Mouse (Mus musculus) mouse trophoblast stem cell (cell line): ENCODE results near the gene Pex16.

Experiments
- in situ Hi-C, 2 experiments: fragments of 300-500 bp; cut with MseI, MboI; formaldehyde crosslinking; loops; 2 replicates in 1 of 2; 3 replicates in 1 of 2; pipeline ENCODE4 v1.15.1; 2025

The Pex16 gene

DNA sequence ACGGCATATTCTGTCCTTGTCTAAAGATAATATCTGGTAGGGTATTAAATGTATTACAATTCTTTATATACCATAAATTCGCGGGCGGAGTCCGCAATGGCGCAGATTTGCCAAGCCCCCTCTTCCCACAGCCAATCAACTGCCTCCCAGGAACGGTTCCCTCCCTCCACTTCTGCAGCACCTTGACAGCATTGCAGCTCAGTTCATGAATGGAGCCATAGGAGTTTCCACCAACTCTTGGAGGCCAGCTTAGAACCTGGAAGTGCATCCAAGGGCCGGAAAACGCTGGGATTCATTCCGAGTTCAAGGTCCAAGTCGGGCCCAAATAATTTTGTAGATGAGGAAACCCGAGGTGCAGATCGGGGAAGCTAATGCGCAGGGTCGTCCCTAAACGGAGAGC is at the start of gene Pex16, which contains the start of gene Large2:
Gene Pex16, plus strand, starts transcription at position 163 of the 400 bp plus-strand sequence.
Gene Large2, minus strand, starts transcription at position 356 of the 400 bp plus-strand sequence.
- in situ Hi-C loops: no loop called here

DNA sequence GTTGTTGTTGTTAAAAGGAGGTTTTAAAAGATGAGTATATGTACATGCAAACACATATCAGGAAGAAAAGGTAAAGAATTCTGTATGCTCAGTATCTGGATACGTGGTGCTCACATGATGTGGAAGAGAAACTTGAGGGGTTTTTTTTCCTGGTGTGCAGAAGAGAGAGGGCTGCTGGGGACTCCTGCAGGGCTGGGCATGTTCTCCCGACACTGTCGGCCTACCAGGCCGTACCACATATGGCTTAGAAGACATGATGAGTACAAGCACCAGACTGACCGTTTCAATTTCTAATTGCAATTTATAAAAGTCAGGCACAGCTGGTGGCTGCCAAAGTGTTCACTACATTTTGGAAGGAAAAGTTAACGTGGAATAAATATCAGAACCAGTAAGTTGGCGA is 48.8 kb upstream of the Pex16 start:
- in situ Hi-C loops: no loop called here

DNA sequence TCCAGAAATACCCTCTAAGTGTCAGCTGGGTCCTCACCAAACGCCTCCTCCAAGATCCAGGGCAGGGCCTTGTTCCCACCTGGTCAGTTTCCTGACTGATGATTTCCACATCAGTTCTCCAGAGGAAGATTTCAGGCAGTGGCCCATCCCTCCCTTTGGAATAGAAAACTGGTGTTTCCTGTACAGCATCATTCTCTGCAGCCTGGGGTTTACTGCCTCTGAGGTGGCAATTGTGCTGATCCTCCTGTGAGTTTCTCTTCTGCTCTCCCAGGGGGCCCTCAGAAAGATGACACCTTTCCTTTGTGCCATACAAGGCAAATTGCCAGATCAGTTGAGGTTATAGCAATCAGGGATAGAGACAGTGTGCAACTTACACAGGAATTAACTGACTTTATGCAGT is 48.3 kb upstream of the Pex16 start:
- in situ Hi-C loops: no loop called here

DNA sequence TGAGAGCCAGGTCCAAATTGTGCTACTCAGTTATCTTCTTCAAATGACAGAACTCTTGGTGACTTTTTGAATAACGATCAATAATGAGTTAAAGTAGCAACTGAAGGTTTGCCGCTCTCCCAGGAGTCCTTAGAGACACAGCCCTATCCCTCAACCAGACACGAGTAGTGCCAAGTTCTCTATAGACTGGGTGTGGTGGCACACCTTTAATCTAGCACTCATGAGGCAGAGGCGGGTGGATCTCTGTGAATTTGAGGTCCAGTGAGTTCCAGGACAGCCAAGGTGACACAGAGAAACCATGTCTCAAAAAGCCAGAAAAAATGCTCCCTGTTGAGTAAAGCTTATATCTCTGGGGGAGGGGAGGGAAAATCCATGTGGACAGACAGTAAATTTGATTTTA is 46.9 kb upstream of the Pex16 start:
- in situ Hi-C loops: no loop called here

DNA sequence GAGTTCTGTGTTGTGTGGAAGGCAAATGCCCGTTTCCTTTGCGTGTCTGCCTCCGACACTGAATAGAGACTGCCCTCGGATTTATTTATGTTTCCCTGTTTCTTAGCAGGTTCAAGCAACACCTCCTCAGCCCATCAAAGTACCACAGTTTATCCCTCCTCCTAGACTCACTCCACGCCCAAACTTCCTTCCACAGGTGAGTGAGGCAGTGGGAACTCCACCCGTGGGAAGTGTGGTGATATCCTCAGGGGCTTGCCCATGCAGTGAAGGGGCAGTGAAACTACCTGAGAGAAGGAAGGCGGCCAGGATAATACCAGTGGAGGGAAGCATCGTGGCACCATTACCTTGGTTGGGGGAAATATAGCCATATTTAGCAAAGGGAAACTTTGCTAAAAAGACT is 46.3 kb upstream of the Pex16 start:
- in situ Hi-C loops: no loop called here

DNA sequence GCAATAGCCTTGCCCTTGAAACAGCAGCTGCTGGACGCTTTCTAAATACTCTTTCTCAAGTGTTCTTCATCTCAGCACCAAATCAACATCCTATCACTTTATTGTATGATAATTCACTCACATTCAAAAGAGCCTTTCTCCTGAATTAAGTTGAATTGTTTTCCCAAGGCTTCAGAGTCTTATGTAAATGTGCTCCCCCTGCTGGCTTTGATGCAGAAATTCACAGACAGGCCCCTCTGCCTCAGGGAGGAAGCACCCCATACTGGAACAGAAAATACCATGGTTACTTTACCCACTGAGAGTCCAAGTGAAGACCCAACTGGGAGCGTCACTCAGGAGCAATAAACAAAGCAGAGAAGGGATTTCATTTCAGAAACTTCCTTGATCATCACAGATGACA is 43.6 kb upstream of the Pex16 start:
- in situ Hi-C loops: no loop called here

DNA sequence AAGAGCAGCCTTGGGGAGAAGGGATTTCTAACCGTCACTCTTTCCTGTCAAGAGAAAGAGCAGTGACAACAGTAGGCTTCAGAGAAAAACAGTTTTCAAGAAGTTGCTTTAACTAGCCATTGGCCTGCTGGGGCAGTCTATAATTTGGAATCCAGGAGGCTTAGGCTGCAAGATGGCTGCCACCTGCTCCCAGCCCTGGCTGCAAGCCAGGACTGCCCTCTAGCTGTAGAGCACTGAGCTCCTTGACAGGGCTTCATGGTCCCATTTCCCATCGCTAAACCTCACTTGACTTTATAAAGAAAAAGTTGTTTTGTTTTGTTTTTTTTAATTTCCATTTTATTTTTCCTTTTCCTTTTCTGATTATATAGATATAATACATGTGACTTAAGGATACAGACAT is 43.1 kb upstream of the Pex16 start:
- in situ Hi-C loops: no loop called here

GRCm38 (mm10) chr2:92331871-92332270 is 42.6 kb upstream of the Pex16 start:
- in situ Hi-C loops: no loop called here

GRCm38 (mm10) chr2:92342418-92342817 is 32.1 kb upstream of the Pex16 start:
- in situ Hi-C loops: no loop called here

GRCm38 (mm10) chr2:92347191-92347590 is 27.3 kb upstream of the Pex16 start:
- in situ Hi-C loops: no loop called here

DNA sequence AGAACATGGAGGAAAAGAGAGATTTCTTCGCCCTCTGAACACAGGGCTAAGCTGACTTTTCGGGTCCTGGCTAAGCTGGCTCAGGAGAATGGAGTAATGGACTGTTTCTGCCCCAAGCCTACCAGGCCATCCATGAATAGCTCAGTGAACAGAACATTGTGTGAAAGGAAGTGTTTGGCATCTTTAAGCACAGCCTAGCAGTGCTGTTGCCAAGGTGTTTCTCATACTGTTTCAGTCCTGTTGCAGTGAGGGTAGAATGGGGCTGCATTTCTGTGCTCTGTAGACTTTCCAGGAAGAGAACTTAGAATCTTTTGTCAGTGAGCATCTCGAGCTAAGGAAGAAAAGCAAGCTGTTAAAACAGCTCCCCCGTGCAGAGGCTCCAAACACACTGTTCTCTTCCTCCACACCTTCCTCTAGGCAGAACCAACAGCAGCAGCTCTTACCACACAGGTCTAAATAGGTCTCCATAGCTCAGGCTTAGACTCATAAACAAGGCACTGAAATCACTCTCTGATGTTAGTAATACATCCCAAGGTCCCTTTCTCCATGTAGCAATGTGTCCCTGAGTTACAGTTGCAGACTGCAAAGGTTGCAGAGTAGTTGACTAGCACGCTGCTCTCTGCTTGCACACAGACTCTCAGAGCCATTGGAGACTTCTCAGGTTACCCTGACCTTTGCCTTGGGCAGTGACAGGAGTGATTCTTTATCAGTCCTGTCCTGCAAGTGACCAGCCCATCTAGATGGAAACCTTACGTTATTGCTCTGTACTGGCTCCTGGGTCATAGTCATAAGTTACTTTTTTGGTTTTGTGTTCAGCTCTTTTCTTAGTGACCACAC is 24.7 kb upstream of the Pex16 start:
- in situ Hi-C loops: no loop called here

DNA sequence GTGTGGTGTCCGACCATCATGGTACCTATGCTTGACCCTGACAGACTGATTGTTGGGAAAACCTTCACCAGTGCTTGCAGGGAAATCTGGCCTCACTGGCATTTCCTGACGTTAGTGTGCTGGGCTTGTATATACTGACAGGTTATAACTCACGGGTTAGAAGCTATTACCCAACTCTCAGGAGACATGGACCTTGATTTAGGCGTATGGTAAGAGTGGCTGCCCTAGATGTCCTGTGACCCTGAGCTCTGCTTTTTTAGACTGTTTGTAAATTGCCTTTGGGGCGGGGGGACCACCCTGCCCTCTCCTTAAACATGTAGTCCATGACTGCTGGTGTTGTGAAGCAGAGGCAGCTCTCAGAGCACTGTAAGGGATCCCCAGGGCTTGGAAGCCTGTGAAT is 23.8 kb upstream of the Pex16 start:
- in situ Hi-C loops: no loop called here

DNA sequence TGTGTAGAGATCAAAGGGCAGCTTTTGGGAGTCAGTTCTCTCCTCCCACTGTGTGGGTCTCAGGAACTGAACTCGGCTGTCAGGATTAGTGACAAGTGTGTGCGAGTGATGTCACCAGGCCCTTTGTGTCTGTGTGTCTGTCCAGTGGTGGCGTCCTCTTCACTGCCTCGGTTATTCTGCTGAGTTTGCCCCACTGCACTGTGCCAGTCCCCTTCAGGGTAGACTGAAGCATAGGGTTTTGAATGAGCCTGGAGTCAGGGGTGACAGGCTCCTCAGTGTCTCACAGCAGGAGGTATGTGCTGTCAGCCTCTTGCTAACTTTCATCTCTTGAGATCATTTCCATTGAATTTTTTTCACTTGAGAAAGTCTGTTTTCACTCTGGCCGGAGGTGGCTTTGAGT is 21.1 kb upstream of the Pex16 start:
- in situ Hi-C loops: no loop called here

- in situ Hi-C loops: no loop called here
Measured at GRCm38 (mm10) chr2:92354224-92354623, 20.3 kb upstream of the Pex16 start.

DNA sequence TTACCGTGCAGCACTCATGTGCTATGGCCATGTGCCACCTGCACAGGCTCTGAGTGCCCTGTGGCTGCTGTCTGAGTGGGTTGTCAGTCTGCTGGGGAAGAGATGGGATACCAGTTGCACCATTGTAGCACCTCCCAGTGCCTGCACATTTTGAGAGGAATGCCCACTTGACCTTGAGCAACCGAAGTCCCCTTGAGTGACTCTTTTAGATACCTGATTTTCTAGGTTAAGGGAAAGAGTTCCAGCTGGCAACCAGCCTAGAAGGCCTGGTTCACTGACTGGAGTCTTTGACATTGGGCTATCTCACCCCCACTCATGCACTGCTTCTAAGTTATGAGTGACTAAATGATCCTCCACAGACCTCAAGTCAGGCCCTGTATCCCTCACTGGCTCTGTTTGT is 15.2 kb upstream of the Pex16 start:
- in situ Hi-C loops: no loop called here

DNA sequence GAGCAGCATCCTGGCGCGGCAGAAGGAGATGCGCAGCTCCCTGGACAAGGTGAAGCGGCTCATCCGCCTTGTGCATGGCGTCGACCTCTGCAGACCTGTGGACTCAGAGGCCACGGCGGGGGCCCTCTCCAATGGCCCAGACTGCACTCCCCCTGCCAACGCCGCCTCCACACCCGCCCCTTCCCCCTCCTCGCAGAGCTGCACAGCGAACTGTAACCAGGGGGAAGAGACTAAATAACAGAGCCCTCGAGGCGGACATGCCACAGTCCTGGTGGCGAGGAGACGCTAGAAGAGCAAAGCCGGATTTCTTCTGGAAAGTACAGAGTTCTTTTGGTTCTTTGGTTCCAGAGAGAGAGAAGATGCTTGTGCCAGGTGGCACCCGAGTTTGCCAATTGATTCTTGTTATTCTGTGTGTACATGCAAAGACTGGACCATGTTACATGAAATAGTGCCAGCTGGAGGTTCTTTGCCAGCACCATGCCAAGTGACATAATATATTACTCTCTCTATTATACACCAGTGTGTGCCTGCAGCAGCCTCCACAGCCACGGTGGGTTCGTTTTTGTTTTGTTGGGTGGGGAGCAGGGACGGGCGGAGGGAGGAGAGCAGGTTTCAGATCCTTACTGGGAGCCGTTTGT is 14.2 kb upstream of the Pex16 start:
- in situ Hi-C loops: no loop called here

DNA sequence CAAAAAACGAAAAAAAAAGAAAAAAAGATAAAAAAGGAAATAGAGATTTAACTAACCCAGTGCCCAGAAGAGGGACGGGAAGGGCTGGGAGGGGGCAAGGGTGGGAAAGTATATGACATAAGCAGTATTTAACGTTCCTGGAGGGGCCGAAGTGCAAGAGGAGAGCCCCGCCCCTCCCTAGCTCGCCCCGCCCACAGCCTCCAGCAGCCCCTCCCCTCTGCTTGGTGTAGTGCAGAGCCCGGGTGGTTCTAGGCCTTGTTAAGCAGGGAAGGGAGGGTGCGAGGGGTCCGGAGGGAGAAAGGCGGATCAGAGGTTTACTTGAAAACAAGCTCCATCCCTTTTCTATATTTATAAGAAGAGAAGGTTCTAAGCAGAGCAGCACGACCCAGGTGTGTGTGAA is 13.6 kb upstream of the Pex16 start:
- in situ Hi-C loops: no loop called here

DNA sequence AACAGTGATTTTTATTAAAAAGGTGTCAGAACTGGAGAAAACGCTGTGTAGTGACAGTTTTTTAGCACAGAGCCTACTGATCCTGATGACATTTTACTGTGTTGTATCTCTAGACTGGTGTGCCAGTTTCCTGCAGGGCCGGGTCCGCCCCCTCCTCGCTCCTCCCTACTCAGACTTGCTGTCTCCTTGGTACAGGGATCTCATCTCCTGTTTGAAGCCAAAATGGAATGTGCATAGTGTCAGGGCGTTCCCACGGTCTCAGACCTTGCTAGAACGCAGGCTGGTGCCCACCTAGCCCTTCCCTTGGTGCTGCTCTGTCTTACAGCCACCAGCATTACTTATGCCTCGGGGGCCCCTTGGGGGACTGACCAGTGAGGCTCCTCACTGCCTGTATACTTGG is 12.7 kb upstream of the Pex16 start:
- in situ Hi-C loops: no loop called here

DNA sequence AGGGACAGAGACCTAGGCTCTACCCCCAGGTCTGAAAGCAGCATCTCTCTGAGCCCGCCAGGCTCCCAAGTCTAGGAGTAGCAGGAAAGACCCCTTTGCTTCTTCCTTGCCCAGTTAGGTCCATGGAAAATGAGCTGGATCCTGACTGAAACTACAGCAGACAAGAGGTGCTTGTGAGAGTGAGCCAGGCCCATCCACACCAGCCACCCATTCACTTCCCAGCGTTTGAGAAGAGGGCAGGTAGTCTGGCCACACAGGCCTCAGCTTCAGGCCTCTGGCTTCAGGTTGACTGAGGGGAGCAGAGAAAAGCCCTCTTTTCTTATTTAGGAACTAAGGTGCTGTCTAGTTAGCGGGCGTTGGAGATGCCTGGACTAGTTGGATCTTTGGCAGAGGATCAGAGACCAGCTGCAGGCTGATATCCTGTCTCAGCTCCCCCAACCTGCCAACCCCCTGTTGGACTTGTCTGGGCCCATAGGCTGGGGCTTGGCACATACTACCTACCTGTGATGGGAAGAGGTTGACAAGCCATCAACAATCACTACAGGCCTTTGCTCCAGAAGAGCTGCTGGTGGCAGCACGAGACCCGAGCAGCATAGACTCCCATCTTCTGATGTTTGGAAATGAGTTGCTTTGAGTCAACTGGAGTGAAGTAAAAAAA is 11.8 kb upstream of the Pex16 start:
- in situ Hi-C loops: no loop called here

- in situ Hi-C loops: no loop called here
Measured at GRCm38 (mm10) chr2:92364086-92364485, 10.4 kb upstream of the Pex16 start.

DNA sequence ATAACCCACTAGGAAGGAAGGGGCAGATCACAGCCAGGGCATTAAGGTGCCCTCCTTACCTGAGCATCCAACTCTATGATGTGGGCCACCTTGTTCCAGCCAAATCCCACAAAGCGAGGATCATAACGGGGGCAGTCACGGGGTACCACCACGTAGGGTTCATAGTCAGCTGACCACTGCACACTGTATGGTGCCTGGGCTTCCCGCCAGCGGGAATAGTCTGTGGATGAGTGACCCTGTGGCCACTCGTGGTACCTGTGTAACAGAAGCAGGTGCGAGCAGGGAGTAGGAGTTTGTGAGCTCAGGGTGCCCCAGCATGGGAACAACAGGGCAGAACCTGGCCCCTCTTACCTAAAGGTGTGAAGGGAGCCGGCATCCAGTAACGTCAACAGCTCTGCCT is 8.9 kb upstream of the Pex16 start:
- in situ Hi-C loops: no loop called here

DNA sequence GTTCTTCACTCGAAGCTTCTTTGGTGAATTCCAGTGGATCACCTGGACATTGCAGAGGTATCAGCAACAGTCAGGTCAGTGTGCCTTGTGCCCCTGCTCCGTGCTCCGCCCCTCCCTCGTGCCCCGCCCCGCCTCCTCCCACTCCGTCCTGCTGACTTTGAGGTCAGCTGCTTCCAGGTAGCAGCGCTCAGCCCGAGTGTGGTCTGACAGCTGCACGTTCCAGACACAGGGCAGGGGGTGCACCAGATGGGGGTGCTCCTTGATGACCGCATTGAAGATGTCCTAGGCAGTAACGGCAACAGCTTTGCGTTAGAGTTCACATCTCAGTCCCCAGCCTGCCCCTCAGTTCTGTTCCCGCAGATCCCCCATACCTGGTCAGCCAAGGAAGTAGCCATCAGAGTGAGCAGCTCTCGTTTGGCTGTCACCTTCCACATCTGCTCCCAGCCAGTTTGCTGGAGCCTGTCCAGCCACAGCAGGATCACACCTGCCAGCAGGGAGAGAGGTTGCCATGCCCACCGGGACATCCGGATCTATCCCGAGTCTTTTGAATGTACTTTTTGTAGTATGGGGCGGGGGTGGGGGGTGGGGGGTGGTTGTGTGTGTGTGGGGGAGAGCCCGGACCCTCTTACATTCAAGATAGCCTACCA is 7.0 kb upstream of the Pex16 start:
- in situ Hi-C loops: no loop called here
